Mouse (Mus musculus): ENCODE data around the gene Spint4.

DNA sequence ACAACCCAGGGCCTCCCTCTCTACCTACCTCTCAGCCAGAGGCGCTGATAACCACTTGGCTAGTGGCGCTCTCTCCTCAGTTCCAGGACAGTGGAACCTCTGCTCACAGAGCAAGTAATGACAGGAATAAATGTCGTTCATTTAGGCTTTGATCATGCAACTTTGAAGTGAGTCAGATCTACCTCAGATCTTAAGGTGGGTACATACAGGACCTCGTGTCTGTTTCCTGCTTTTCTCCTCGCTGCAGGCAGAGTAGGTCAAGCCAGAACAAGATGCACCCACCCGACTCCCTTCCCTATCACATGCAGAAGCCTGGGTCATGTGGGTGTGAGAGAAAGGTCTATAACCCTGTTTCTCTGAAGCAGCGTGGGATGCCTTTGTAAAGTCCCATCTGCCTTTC is 24.3 kb upstream of the Spint4 start, which contains the start of gene Wfdc11:
- TF ChIP-seq EP300 (IDR thresholded peaks at IDR 0.05; ENCODE audit: low read length) (no peak), CTCF (conservative IDR thresholded peaks at IDR 0.05 in 1 of 2, IDR thresholded peaks at IDR 0.05 in 1 of 2; ENCODE audit: low read depth in 2 of 2, low read length in 2 of 2) (no peak), CHD1 (IDR thresholded peaks at IDR 0.05; ENCODE audit: low read depth, low read length) (no peak), TBP (conservative IDR thresholded peaks at IDR 0.05; ENCODE audit: low read depth, low read length) (no peak), KAT2A (IDR thresholded peaks at IDR 0.05; ENCODE audit: insufficient replicate concordance, low read length) (no peak), POLR2A (IDR thresholded peaks at IDR 0.05; ENCODE audit: low read depth, low read length) (no peak), MAFK (IDR thresholded peaks at IDR 0.05; ENCODE audit: insufficient replicate concordance, low read length) (no peak), CHD2 (IDR thresholded peaks at IDR 0.05; ENCODE audit: low read length) (no peak), TCF12 (IDR thresholded peaks at IDR 0.05; ENCODE audit: low read depth, low read length) (no peak)
